Mouse (Mus musculus) bone marrow, adult 2 months (tissue): ENCODE measurements at regions not wholly inside any gene's neighbourhood (a gene's known extent, or its start where the extent isn't known, plus 50 kb on each side); places are given as distances from the start of the nearest gene placed in this dataset.

Experiments used
- H3K27ac ChIP-seq: fragments of 200-500 bp; 2 replicates; pipeline ENCODE4 v1.5.1; 2012; ENCODE audit warnings: low read depth, mild to moderate bottlenecking, control low read depth, inconsistent platforms, low read length; ENCODE audit not compliant: control insufficient read depth, poor library complexity, insufficient read depth
- H3K4me1 ChIP-seq: fragments of 200-500 bp; 2 replicates; pipeline ENCODE4 v1.6.1; 2011; ENCODE audit warnings: low read length; ENCODE audit not compliant: control insufficient read depth, insufficient read depth
- H3K4me3 ChIP-seq: fragments of 200-500 bp; replicated peaks from 2 replicates; pipeline ENCODE3; 2011; ENCODE audit warnings: mild to moderate bottlenecking, low read depth, low read length, control low read depth; ENCODE audit not compliant: control insufficient read depth
- CTCF ChIP-seq: fragments of 200-500 bp; IDR thresholded peaks from 2 replicates; pipeline ENCODE4 v1.5.1; 2011; ENCODE audit warnings: low read length, control low read depth; ENCODE audit not compliant: control insufficient read depth, insufficient read depth
- POLR2A ChIP-seq: fragments of 200-500 bp; IDR thresholded peaks from 2 replicates; pipeline ENCODE4 v1.6.1; 2011; ENCODE audit warnings: low read depth, mild to moderate bottlenecking, control low read depth, low read length, borderline replicate concordance; ENCODE audit not compliant: control insufficient read depth
- WGBS: fragments of 180-500 bp; shearing (Covaris S2); methylation state at CpG from one replicate; pipeline ENCODE4 v1.1.7; 2018; 5-methylcytosine and 5-hydroxymethylcytosine counted together

DNA sequence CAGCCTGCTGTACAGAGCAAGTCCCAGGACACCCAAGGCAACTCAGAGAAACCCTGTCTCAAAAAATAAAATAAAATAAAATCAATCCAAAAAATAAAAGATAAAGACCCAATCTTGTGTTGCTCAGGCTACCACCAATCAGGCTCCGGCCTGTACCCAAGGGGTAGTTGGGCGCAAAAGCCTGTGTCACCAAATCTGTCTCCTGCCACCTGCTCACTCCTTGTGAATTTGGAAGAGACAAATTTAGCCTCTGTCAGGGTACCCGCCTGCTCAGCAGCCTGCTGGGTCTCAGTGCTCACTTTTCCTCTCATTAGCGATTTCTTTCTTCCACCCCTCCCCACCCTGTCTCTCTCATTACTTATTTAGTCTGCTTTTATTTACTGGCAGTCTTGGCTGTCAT is 54.6 kb downstream of the Sox4 start:
- no peak overlapping the region for H3K4me3 ChIP-seq
- H3K4me1 ChIP-seq = no peaks in the 10 kb centered on the region
- 91% methylated on average over 4 of the region's 4 CpGs for WGBS
- TF ChIP-seq CTCF (no peak), POLR2A (no peak)
- no peak overlapping the region for H3K27ac ChIP-seq

DNA sequence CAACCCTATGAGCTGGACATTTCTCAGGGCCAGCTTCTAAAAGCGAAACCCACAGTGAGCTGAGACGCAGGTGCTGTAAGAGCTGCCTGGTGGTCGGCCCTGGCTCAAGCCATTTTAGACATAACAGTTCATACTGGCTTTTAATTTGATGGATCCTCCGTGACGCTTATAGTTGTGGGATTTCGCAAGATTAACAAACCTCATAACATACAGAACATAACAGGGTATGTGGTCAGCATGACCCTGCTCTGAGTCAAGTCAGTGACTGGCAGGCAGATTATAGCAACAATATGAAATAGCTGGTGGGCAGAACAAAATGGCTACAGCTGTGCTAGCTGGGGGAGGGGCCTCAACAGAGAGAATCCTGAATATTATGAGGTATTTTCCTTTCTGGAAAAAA is 60.6 kb downstream of the Sox4 start:
- TF ChIP-seq CTCF = no peak
- no peak for TF ChIP-seq POLR2A
- Histone ChIP-seq H3K4me1 (no peaks in the 10 kb centered on the region), H3K4me3 (no peak overlapping the region), H3K27ac (no peak overlapping the region)
- WGBS = 78% methylated on average over 6 of the region's 6 CpGs

DNA sequence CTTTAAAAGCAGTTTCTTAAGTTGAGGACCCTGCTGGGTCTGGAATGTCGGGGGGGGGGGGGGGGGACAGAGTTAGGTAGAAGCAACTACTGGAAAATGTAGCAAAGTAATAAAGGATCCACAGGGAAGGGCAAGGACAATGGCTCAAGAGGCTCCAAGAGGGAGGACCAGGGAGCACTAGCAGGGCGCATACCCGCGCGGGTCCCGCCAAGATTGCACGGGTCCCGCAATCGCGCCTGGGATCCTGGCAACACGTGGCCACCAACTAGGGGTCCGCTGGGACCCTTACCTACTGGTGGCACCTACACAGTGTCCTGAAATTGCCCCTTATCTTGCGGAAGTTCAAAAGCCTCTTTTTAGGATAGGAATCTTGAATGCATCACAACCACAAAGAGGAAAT is 66.4 kb downstream of the Sox4 start:
- Histone ChIP-seq H3K4me1 (no peaks in the 10 kb centered on the region; the same call in 1 of the 2 replicates), H3K27ac (no peak overlapping the region), H3K4me3 (no peak overlapping the region)
- 44% methylated on average over 13 of the region's 13 CpGs for WGBS
- no peak for TF ChIP-seq POLR2A
- no peak for TF ChIP-seq CTCF

DNA sequence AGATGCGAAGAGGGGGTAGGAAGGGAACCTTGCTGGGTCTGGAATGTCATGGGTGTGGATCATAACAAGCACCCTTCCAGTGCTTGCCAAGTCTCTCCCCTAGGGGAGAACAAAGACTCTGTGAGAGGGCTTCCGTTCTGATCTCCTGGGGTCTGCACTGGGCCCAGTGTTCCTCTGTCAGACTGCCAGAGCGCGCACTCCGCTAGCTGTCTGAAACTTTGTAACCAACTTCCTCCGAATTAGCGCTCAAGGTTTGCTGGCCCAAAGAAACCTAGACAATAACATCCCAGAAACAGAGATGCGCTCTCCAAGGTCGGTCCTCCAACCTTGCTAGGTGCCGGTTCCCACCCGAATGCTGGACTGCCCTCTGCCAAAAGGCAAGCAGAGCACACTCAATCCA is 66.8 kb downstream of the Sox4 start:
- Histone ChIP-seq H3K4me1 (no peaks in the 10 kb centered on the region; the same call in 1 of the 2 replicates), H3K27ac (no peak overlapping the region), H3K4me3 (no peak overlapping the region)
- 19% methylated on average over 11 of the region's 11 CpGs for WGBS
- no peak for TF ChIP-seq POLR2A
- TF ChIP-seq CTCF = no peak

DNA sequence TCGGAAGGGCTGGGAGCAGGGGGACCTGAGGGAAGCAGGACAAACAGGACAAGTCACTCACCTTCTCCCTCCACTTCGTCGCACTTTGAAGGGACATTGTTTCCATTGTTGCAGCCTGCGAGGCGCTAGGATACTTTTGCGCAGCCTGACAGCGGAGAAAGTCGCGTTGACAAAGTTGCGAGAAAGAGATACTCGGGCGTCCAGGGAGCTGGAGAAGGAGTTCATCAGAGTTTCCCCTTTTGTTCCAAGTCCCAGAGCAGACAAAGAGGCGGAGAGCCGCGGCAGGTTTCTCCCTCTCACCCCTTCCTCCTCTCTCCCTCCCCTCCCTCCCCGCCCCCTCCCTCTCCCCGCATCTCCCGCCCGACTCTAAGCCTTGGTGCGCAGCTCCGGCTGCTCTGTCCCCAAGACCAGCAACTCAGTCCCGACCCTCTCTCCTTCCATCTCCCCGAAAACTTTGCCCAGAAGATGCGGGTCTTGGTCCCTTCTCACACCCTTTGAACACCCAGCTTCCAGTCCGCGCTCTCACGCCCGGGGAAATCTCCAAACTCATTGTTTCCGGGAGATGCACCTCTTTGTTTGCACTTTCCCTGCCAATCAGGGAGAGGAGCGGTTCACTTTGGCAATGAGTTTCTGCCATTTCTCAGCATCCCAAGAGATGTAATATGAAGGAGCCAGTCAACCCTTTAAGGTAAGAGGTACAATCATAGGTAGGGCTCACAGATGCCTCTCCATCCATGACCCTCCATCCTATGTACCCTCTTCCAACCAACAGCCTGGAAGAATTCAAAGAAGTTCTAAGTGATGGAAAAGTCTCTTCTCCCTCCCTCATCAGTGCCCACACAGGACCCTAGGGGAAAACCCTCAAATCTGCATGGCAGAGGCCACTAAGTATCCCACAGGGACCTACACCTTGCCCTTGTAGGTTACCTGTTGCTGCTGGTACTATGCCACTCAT is 68.2 kb downstream of the Sox4 start:
- Histone ChIP-seq H3K27ac (no peak overlapping the region), H3K4me1 (no peaks in the 10 kb centered on the region; the same call in 1 of the 2 replicates), H3K4me3 (peak overlapping the region; percentile 35)
- TF ChIP-seq POLR2A = no peak
- no peak for TF ChIP-seq CTCF
- WGBS = 1% methylated on average over 30 of the region's 30 CpGs

DNA sequence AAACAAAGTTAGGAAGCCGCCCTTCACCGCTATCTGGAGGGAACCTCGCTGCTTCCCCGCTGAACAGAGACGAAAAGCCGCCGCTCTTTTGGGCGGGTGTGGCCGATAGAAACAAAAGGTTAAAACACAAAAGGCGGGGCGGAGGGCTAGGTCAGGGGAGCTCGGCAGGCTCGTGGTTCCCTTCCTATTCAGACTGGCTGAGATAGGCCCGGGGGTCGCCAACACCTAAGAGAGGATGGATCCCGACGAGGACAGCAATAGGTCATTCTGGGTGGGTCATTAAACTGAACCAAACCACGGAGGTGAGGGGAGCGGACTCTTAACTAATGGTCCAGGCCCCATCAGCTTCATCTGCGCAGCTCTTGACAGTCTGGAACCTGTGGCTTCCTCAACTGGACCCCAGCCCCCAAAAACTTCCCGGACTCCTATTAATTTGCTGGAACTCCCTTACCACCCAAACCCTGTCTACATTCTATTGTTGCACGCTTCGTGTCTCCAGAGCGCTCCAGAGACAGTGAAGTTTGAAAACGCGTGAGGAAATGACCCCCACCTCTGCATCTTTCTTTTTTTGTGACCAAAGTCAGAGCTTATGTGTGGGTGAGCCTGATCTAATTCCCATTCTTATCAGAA is 69.2 kb downstream of the Sox4 start:
- no peak for TF ChIP-seq CTCF
- TF ChIP-seq POLR2A = peak; percentile 23; the same call in 1 of the 2 replicates

DNA sequence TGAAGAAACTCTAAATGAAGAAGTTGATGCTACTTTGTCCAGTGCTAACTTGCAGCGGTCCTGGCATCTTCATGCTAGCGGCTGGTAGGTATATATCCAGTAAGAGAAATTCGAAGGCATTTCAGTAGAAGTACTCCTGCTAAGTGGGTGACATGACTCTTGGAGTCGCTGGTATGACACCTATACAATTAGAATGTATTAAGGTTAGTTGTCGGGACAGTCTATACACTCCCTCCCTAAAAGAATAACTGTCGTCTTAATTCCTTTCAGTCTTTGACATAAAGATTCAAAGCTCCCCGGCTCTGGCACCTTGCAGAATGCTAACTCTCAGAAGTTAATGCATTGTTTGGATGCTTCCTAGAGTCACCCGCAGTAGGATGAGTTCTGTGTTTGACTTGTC is 70.1 kb downstream of the Sox4 start:
- Histone ChIP-seq H3K4me3 (no peak overlapping the region), H3K4me1 (no peaks in the 10 kb centered on the region; the same call in 1 of the 2 replicates), H3K27ac (no peak overlapping the region)
- WGBS = 4% methylated on average over 8 of the region's 8 CpGs
- no peak for TF ChIP-seq CTCF
- TF ChIP-seq POLR2A = no peak

More for the DNA sequence above, 69.2 kb downstream of the Sox4 start:
- Histone ChIP-seq H3K4me3 (peak overlapping the region; percentile 68), H3K27ac (no peak overlapping the region), H3K4me1 (no peaks in the 10 kb centered on the region; the same call in 1 of the 2 replicates)
- WGBS = under 1% methylated on average over 26 of the region's 26 CpGs

DNA sequence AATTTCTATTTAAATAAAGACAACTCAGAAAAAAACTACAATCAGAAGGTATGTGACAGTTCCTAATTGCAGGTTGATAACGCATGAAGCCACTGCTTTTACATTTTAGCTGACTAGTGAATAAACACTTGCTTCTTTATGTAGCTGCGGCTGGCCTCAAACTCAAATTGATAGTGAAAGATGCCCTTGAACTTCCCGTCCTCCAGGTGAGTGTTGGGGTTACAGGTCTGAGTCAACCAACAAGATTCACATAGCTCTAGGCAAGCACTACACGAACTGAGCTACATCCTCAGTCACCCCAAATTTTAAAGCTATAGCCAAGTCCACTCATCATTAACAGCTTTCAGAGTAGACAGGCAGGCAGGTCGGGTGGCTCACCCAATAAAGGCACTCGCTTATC is 72.6 kb downstream of the Sox4 start:
- H3K4me1 ChIP-seq = no peaks in the 10 kb centered on the region; the same call in 1 of the 2 replicates
- TF ChIP-seq CTCF = no peak
- TF ChIP-seq POLR2A = no peak
- 20% methylated on average over 6 of the region's 6 CpGs for WGBS
- H3K4me3 ChIP-seq = no peak overlapping the region
- no peak overlapping the region for H3K27ac ChIP-seq
